Mouse (Mus musculus) ES-Bruce4 (cell line): ENCODE measurements around the gene Il2ra. TPM values are rescaled to one million over a fixed set of nuclear protein-coding genes. Genes with fewer than 3 reads are reported as not detected.

Experiments used
- H3K27ac ChIP-seq: 2 replicates; pipeline ENCODE4 v1.5.1; 2012; ENCODE audit warnings: low read length, inconsistent platforms; ENCODE audit not compliant: insufficient read depth
- H3K27me3 ChIP-seq: 2 replicates; pipeline ENCODE4 v1.6.1; 2012; ENCODE audit warnings: mild to moderate bottlenecking, low read length, inconsistent platforms; ENCODE audit not compliant: control insufficient read depth, poor library complexity, insufficient read depth, severe bottlenecking
- H3K36me3 ChIP-seq: 2 replicates; pipeline ENCODE4 v1.6.1; 2012; ENCODE audit warnings: inconsistent platforms, mild to moderate bottlenecking, low read length, moderate library complexity; ENCODE audit not compliant: control insufficient read depth, poor library complexity, insufficient read depth, severe bottlenecking
- H3K4me1 ChIP-seq: one replicate; pipeline ENCODE4 v1.8.1; 2011; ENCODE audit warnings: low read length; ENCODE audit not compliant: control insufficient read depth, insufficient read depth
- H3K4me3 ChIP-seq: 2 replicates; pipeline ENCODE4 v1.5.1; 2011; ENCODE audit warnings: low read depth, mild to moderate bottlenecking, low read length
- H3K9ac ChIP-seq: 2 replicates; pipeline ENCODE4 v1.6.1; 2012; ENCODE audit warnings: low read depth, mild to moderate bottlenecking, inconsistent platforms; ENCODE audit not compliant: poor library complexity, severe bottlenecking
- H3K9me3 ChIP-seq: replicated peaks from 2 replicates; pipeline ENCODE4 v1.6.1; 2012; ENCODE audit warnings: mild to moderate bottlenecking, low read length, inconsistent platforms; ENCODE audit not compliant: control insufficient read depth, poor library complexity, insufficient read depth, severe bottlenecking
- CTCF ChIP-seq: IDR thresholded peaks from one replicate; pipeline ENCODE4 v1.8.1; 2011; ENCODE audit warnings: low read depth, low read length
- EP300 ChIP-seq: IDR thresholded peaks from 2 replicates; pipeline ENCODE4 v1.6.1; 2011; ENCODE audit warnings: low read depth, low read length; ENCODE audit not compliant: insufficient read depth
- POLR2A ChIP-seq: IDR thresholded peaks from one replicate; pipeline ENCODE4 v1.8.1; 2011; ENCODE audit warnings: low read length; ENCODE audit not compliant: insufficient read depth
- polyA plus RNA-seq: library from polyadenylated mRNA; stranded (reverse); fragments of >200 nt; gene quantifications from 2 replicates; pipeline ENCODE4 v1.2.4, GENCODE M21; 2011; ENCODE audit warnings: low read depth; ENCODE audit not compliant: missing spikeins, insufficient read depth, insufficient read length

Il2ra gene
- polyA plus RNA-seq, 1 experiment: not detected

DNA sequence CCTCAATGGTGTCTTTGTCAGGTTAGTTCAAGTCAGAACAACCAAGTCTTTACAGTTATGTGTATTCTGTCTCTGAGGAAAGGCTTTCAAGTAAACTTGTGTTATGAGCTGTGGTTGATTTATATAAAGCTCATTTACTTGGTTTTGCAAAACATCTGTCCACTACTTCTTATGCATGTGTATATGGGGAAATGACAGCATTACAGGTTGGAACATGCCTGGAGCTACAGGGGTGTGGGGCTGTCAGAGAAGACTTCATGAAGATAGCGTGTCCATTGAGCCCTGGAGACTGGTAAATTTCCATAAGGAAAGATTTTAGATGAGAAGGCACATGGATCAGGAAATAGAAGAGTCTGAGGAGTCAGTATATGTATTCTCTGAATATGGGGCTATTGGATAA lies 1.4 kb downstream of the Il2ra start:
- TF ChIP-seq POLR2A: no peak
- no peak for TF ChIP-seq EP300
- no peak for TF ChIP-seq CTCF
- Histone ChIP-seq H3K4me3 (no peak overlapping the region), H3K27me3 (no peaks in the 10 kb centered on the region), H3K9ac (no peak overlapping the region), H3K4me1 (no peaks in the 10 kb centered on the region), H3K27ac (no peak overlapping the region), H3K36me3 (no peaks in the 10 kb centered on the region), H3K9me3 (no peaks in the 10 kb centered on the region)

DNA sequence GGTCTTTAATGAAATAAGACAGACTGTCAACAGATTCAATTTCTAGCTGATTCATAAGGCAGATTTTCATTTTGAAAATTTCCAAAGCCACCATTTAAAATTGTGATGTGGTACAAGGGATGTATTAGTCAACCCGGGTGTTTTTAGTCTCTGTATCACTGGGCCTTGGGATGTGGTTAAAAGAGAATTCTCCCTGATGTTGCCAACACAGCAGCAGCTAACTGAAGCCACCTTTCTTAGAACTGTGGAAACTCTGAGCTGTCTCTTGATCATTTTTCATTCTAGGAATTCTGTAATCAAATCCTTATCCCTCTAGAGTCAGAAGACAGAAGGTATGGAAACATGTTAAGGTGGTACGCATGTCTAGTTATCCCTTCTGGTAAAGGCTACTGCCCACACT lies 2.7 kb downstream of the Il2ra start:
- no peak for TF ChIP-seq CTCF
- TF ChIP-seq EP300: no peak
- TF ChIP-seq POLR2A: no peak
- no peaks in the 10 kb centered on the region for H3K9me3 ChIP-seq
- no peaks in the 10 kb centered on the region for H3K36me3 ChIP-seq

DNA sequence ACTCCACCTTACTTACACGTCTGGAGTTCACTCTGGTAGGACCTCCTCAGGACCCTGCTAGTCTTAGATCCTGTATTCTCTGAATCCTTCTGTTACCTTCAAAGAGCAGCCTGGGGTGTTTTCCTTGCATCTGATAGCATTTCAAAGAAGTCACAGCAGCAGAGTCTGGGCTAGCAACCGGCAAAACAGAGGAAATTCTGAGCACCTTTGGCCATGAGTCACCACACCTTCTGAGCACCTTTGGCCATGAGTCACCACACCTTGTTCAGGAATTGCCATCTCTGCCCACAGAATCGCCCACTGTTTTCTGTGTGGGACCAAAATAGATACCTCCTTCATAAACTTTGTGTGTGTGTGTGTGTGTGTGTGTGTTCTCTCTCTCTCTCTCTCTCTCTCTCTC lies 8.9 kb downstream of the Il2ra start:
- TF ChIP-seq POLR2A (no peak), CTCF (no peak), EP300 (no peak)
- Histone ChIP-seq H3K27me3 (no peaks in the 10 kb centered on the region), H3K9ac (no peak overlapping the region), H3K9me3 (no peaks in the 10 kb centered on the region), H3K36me3 (no peaks in the 10 kb centered on the region), H3K4me3 (no peak overlapping the region), H3K27ac (no peak overlapping the region), H3K4me1 (no peaks in the 10 kb centered on the region)

More for the DNA sequence above, 2.7 kb downstream of the Il2ra start:
- H3K27me3 ChIP-seq: no peaks in the 10 kb centered on the region
- H3K4me1 ChIP-seq: no peaks in the 10 kb centered on the region
- no peak overlapping the region for H3K4me3 ChIP-seq
- H3K9ac ChIP-seq: no peak overlapping the region
- no peak overlapping the region for H3K27ac ChIP-seq

DNA sequence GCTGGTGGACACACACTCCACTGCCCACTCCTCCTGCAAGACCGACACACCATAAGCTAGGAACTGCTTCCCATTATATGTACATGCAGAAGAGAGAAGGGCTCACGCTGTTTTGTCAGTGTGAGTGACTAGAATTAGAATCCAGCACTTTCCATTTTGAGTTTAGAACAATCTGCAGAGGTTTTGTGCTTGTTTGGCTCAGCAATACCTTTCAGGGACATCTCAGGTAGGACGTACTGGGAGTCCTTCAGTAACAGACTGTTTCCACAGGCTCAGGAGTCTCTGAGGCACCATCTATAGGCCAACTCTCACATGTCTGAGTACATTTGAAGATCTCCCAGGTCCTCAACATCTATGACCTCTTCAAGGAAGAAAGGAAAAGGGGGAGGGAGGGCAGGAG lies 9.6 kb downstream of the Il2ra start:
- H3K4me3 ChIP-seq: no peak overlapping the region
- no peaks in the 10 kb centered on the region for H3K27me3 ChIP-seq
- H3K4me1 ChIP-seq: no peaks in the 10 kb centered on the region
- H3K9me3 ChIP-seq: no peaks in the 10 kb centered on the region
- H3K36me3 ChIP-seq: no peaks in the 10 kb centered on the region
- H3K9ac ChIP-seq: no peak overlapping the region
- H3K27ac ChIP-seq: no peak overlapping the region
- TF ChIP-seq CTCF (no peak), EP300 (no peak), POLR2A (no peak)

- Histone ChIP-seq H3K9ac (no peak overlapping the region), H3K36me3 (no peaks in the 10 kb centered on the region), H3K4me3 (no peak overlapping the region), H3K4me1 (no peaks in the 10 kb centered on the region), H3K9me3 (no peaks in the 10 kb centered on the region), H3K27ac (no peak overlapping the region), H3K27me3 (no peaks in the 10 kb centered on the region)
- TF ChIP-seq CTCF (no peak), POLR2A (no peak), EP300 (no peak)
These were observed 10.2 kb downstream of the Il2ra start for GRCm38 (mm10) chr2:11652780-11653179.

GRCm38 (mm10) chr2:11653330-11653729 lies 10.7 kb downstream of the Il2ra start:
- Histone ChIP-seq H3K4me1 (no peaks in the 10 kb centered on the region), H3K9ac (no peak overlapping the region), H3K9me3 (no peaks in the 10 kb centered on the region), H3K4me3 (no peak overlapping the region), H3K27ac (no peak overlapping the region), H3K27me3 (no peaks in the 10 kb centered on the region), H3K36me3 (no peaks in the 10 kb centered on the region)
- TF ChIP-seq EP300: no peak

GRCm38 (mm10) chr2:11653780-11654179 lies 11.2 kb downstream of the Il2ra start:
- Histone ChIP-seq H3K9me3 (no peaks in the 10 kb centered on the region), H3K27me3 (no peaks in the 10 kb centered on the region), H3K4me1 (no peaks in the 10 kb centered on the region), H3K27ac (no peak overlapping the region), H3K9ac (no peak overlapping the region), H3K36me3 (no peaks in the 10 kb centered on the region), H3K4me3 (no peak overlapping the region)
- TF ChIP-seq CTCF: no peak
- no peak for TF ChIP-seq POLR2A
- no peak for TF ChIP-seq EP300
